9 mouse cellular contexts compared by ENCODE assay signal in the genomic region with DNA sequence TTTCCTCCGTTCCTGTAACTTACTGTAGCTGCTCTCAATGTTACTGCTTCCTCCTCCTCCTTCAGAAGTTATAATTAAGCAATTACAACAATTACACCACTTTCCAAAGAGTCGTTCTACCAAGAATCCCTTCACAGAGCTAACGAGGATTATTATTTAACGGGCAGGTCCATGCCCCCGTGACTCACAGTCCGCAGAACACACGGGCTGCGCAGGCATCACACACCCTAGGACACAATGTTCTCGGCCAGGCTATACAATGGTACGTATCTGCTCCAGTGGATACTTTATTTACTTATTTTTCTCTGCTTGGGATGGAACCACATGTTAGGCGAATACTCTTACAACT. TPM values are rescaled to one million over a fixed set of nuclear protein-coding genes. Genes with fewer than 3 reads are reported as not detected.
A peak's percentile ranks its signal among the peaks of the same experiment; 100 is the strongest.
DNase-seq lines count a peak whose midpoint lies in the region; ATAC-seq lines count a peak whose summit lies in the region.
"Had no signal": no experiment of that assay in that cellular context is flagged by ENCODE, and none has a peak within 500 bp of the region (broad histone marks: within the 10 kb centered on the region; RNA-seq: fewer than 3 reads in every experiment).

No protein-coding gene starts in this region.

- peaks cover 28% of the 10 kb centered on the region for H3K36me3 ChIP-seq in heart, embryonic 10.5 days
- H3K36me3 ChIP-seq in forebrain, embryonic 10.5 days (replicated peaks), result peaks cover 29% of the 10 kb centered on the region
- peaks cover 24% of the 10 kb centered on the region for H3K36me3 ChIP-seq in kidney, embryonic 15.5 days
- peaks cover 21% of the 10 kb centered on the region for H3K36me3 ChIP-seq in midbrain, embryonic 14.5 days (ENCODE audit: control insufficient read depth, insufficient read depth, low read length)

- no peak for DNase-seq in heart, embryonic 10.5 days (ENCODE audit: low spot score)
- DNase-seq in heart, adult 8-10 months (ENCODE audit: low spot score), result no peak
- no peak for DNase-seq in forebrain, embryonic 10.5 days (ENCODE audit: extremely low spot score, low spot score)
- no peak for DNase-seq in midbrain, embryonic 14.5 days
- DNase-seq in embryo, embryonic 10 days (ENCODE audit: low spot score), result no peak
- no peak for DNase-seq in gastrocnemius, postnatal 14 days
- DNase-seq: gastrocnemius, postnatal 36 days had no signal

- no peaks in the 10 kb centered on the region for H3K27me3 ChIP-seq in heart, embryonic 10.5 days (ENCODE audit: insufficient read depth, poor library complexity, severe bottlenecking)
- H3K27me3 ChIP-seq in forebrain, embryonic 10.5 days (ENCODE audit: poor library complexity, severe bottlenecking), result no peaks in the 10 kb centered on the region
- H3K27me3 ChIP-seq in kidney, embryonic 15.5 days, result no peaks in the 10 kb centered on the region
- H3K27me3 ChIP-seq in midbrain, embryonic 14.5 days (ENCODE audit: control insufficient read depth, insufficient read depth, low read length), result no peaks in the 10 kb centered on the region

- intact Hi-C loops in gastrocnemius, postnatal 14 days (cut with DNase I; ENCODE audit: low total_unique reads), result no loop called here

- peak overlapping the region; percentile 55 for H3K9ac ChIP-seq in kidney, embryonic 15.5 days
- H3K9ac ChIP-seq in midbrain, embryonic 14.5 days (replicated peaks; ENCODE audit: low read length), result peak overlapping the region; percentile 57

- H3K27ac ChIP-seq in heart, embryonic 10.5 days, result peak overlapping the region; percentile 89
- peak overlapping the region; percentile 78 for H3K27ac ChIP-seq in forebrain, embryonic 10.5 days
- H3K27ac ChIP-seq in kidney, embryonic 15.5 days, result peak overlapping the region; percentile 73
- 0 out of 2 replicates have a peak overlapping the region, but pooled peaks have one; percentile 62 for H3K27ac ChIP-seq in midbrain, embryonic 14.5 days (replicated peaks; ENCODE audit: low read depth, low read length)

- H3K4me3 ChIP-seq in heart, embryonic 10.5 days, result peak overlapping the region; percentile 67
- H3K4me3 ChIP-seq in forebrain, embryonic 10.5 days, result peak overlapping the region; percentile 56
- peak overlapping the region; percentile 51 for H3K4me3 ChIP-seq in kidney, embryonic 15.5 days (replicated peaks)
- H3K4me3 ChIP-seq in midbrain, embryonic 14.5 days (replicated peaks; ENCODE audit: low read depth, low read length), result peak overlapping the region; percentile 43

- ATAC-seq in kidney, embryonic 15.5 days (replicated peaks; ENCODE audit: low FRiP score), result no peak
- ATAC-seq in midbrain, embryonic 14.5 days (ENCODE audit: low FRiP score, low TSS enrichment), result no peak
- ATAC-seq in CD4-positive, CD25-positive, alpha-beta regulatory T cell, adult 4 months, result no peak

- H3K9me3 ChIP-seq in heart, embryonic 10.5 days, result no peaks in the 10 kb centered on the region; the same call in 1 of the 2 replicates
- no peaks in the 10 kb centered on the region for H3K9me3 ChIP-seq in forebrain, embryonic 10.5 days
- H3K9me3 ChIP-seq in kidney, embryonic 15.5 days (replicated peaks), result no peaks in the 10 kb centered on the region
- H3K9me3 ChIP-seq in midbrain, embryonic 14.5 days (ENCODE audit: control insufficient read depth, low read length), result no peaks in the 10 kb centered on the region

- 18% methylated on average over 11 of the region's 11 CpGs for WGBS in heart, embryonic 10.5 days
- WGBS in forebrain, embryonic 10.5 days, result 25% methylated on average over 11 of the region's 11 CpGs
- WGBS in kidney, embryonic 15.5 days, result 14% methylated on average over 11 of the region's 11 CpGs
- WGBS in midbrain, embryonic 14.5 days, result 29% methylated on average over 11 of the region's 11 CpGs

- peaks cover 15% of the 10 kb centered on the region; the same call in 1 of the 2 replicates for H3K4me1 ChIP-seq in heart, embryonic 10.5 days
- peaks cover 20% of the 10 kb centered on the region for H3K4me1 ChIP-seq in forebrain, embryonic 10.5 days
- H3K4me1 ChIP-seq in kidney, embryonic 15.5 days, result peaks cover 18% of the 10 kb centered on the region
- peaks cover 7% of the 10 kb centered on the region; the same call in 1 of the 2 replicates for H3K4me1 ChIP-seq in midbrain, embryonic 14.5 days (ENCODE audit: control insufficient read depth, insufficient read depth, low read length)

- peak overlapping the region; percentile 86 for H3K4me2 ChIP-seq in kidney, embryonic 15.5 days
- H3K4me2 ChIP-seq in midbrain, embryonic 14.5 days (ENCODE audit: low read length), result peak overlapping the region; percentile 91

RNA-seq across cellular contexts. Expression of gene Polr2i, which starts 11.8 kb away (rescaled TPM):
- 122 and 127 TPM in 2 replicates for polyA plus RNA-seq in heart, embryonic 10.5 days (2016; fragmentation: Nextera tagmentation; extraction: Ambion mirVana)
- 10 to 100 TPM; 54.0 to 70.5 (median 64.9) TPM for total RNA-seq in heart, adult 8-10 months (2022)
- polyA plus RNA-seq in forebrain, embryonic 10.5 days (2016; fragmentation: Nextera tagmentation; extraction: Ambion mirVana), result 163 and 169 TPM in 2 replicates
- 148 and 152 TPM in 2 replicates for polyA plus RNA-seq in kidney, embryonic 15.5 days (2015; fragmentation: Nextera tagmentation; extraction: Ambion mirVana)
- polyA plus RNA-seq in midbrain, embryonic 14.5 days (2014; fragmentation: Nextera tagmentation; extraction: Ambion mirVana), result 176 and 240 TPM in 2 replicates
- 10 to 100 TPM; 50.3 to 54.3 TPM for polyA plus RNA-seq in CD4-positive, CD25-positive, alpha-beta regulatory T cell, adult 4 months (2017; shearing (Covaris generic))
- 10 to 100 TPM; 56.0 to 61.2 TPM for total RNA-seq in gastrocnemius, postnatal 14 days (2021)

RNA-seq across cellular contexts. Expression of gene Tbcb, which starts 12.1 kb away (rescaled TPM):
- polyA plus RNA-seq in heart, embryonic 10.5 days (2016; fragmentation: Nextera tagmentation; extraction: Ambion mirVana), result 212 and 246 TPM in 2 replicates
- total RNA-seq in heart, adult 8-10 months (2022), result 10 to 100 TPM; 51.2 to 62.4 (median 57.6) TPM
- polyA plus RNA-seq in forebrain, embryonic 10.5 days (2016; fragmentation: Nextera tagmentation; extraction: Ambion mirVana), result 248 and 257 TPM in 2 replicates
- polyA plus RNA-seq in kidney, embryonic 15.5 days (2015; fragmentation: Nextera tagmentation; extraction: Ambion mirVana), result 174 and 190 TPM in 2 replicates
- polyA plus RNA-seq in midbrain, embryonic 14.5 days (2014; fragmentation: Nextera tagmentation; extraction: Ambion mirVana), result 337 and 360 TPM in 2 replicates
- 100 to 1,000 TPM in 1 of 2 experiments, 10 to 100 TPM in 1; 96.7 to 104 TPM for polyA plus RNA-seq in CD4-positive, CD25-positive, alpha-beta regulatory T cell, adult 4 months (2017; shearing (Covaris generic))
- 10 to 100 TPM; 26.8 to 37.2 TPM for total RNA-seq in gastrocnemius, postnatal 14 days (2021)

RNA-seq across cellular contexts. Expression of gene Ovol3, which starts 15.5 kb away (rescaled TPM):
- polyA plus RNA-seq in heart, embryonic 10.5 days (2016; fragmentation: Nextera tagmentation; extraction: Ambion mirVana), result not detected in 2 replicates
- not detected for total RNA-seq in heart, adult 8-10 months (2022)
- not detected in 2 replicates for polyA plus RNA-seq in forebrain, embryonic 10.5 days (2016; fragmentation: Nextera tagmentation; extraction: Ambion mirVana)
- polyA plus RNA-seq in kidney, embryonic 15.5 days (2015; fragmentation: Nextera tagmentation; extraction: Ambion mirVana), result not detected in 2 replicates
- polyA plus RNA-seq in midbrain, embryonic 14.5 days (2014; fragmentation: Nextera tagmentation; extraction: Ambion mirVana), result not detected in 2 replicates
- polyA plus RNA-seq in CD4-positive, CD25-positive, alpha-beta regulatory T cell, adult 4 months (2017; shearing (Covaris generic)), result not detected
- total RNA-seq in gastrocnemius, postnatal 14 days (2021), result under 1 TPM in 1 of 2 experiments, not detected in 1; 0.33 TPM
- total RNA-seq: gastrocnemius, postnatal 36 days had no signal

RNA-seq across cellular contexts. Expression of gene Capns1, which starts 21.4 kb away (rescaled TPM):
- polyA plus RNA-seq in heart, embryonic 10.5 days (2016; fragmentation: Nextera tagmentation; extraction: Ambion mirVana), result 76.6 and 84.1 TPM in 2 replicates
- total RNA-seq in heart, adult 8-10 months (2022), result 100 to 1,000 TPM; 287 to 304 (median 297) TPM
- 45.9 and 51.2 TPM in 2 replicates for polyA plus RNA-seq in forebrain, embryonic 10.5 days (2016; fragmentation: Nextera tagmentation; extraction: Ambion mirVana)
- polyA plus RNA-seq in kidney, embryonic 15.5 days (2015; fragmentation: Nextera tagmentation; extraction: Ambion mirVana), result 90.8 and 98.8 TPM in 2 replicates
- polyA plus RNA-seq in midbrain, embryonic 14.5 days (2014; fragmentation: Nextera tagmentation; extraction: Ambion mirVana), result 53.0 and 70.5 TPM in 2 replicates
- polyA plus RNA-seq in CD4-positive, CD25-positive, alpha-beta regulatory T cell, adult 4 months (2017; shearing (Covaris generic)), result 10 to 100 TPM; 49.8 to 68.7 TPM
- 100 to 1,000 TPM; 275 to 320 TPM for total RNA-seq in gastrocnemius, postnatal 14 days (2021)

RNA-seq across cellular contexts. Expression of gene Cox7a1, which starts 36.0 kb away (rescaled TPM):
- polyA plus RNA-seq in heart, embryonic 10.5 days (2016; fragmentation: Nextera tagmentation; extraction: Ambion mirVana), result 163 and 277 TPM in 2 replicates
- 1,000 to 10,000 TPM; 3,196 to 3,318 (median 3,289) TPM for total RNA-seq in heart, adult 8-10 months (2022)
- 4.0 and 4.5 TPM in 2 replicates for polyA plus RNA-seq in forebrain, embryonic 10.5 days (2016; fragmentation: Nextera tagmentation; extraction: Ambion mirVana)
- polyA plus RNA-seq in kidney, embryonic 15.5 days (2015; fragmentation: Nextera tagmentation; extraction: Ambion mirVana), result 11.1 and 11.7 TPM in 2 replicates
- polyA plus RNA-seq in midbrain, embryonic 14.5 days (2014; fragmentation: Nextera tagmentation; extraction: Ambion mirVana), result 5.5 TPM in 2 replicates
- polyA plus RNA-seq in CD4-positive, CD25-positive, alpha-beta regulatory T cell, adult 4 months (2017; shearing (Covaris generic)), result under 1 TPM in 1 of 2 experiments, not detected in 1; 0.90 TPM
- total RNA-seq in gastrocnemius, postnatal 14 days (2021), result 100 to 1,000 TPM; 827 to 966 TPM
